Mouse (Mus musculus) gastrocnemius, postnatal 4 days (tissue): ENCODE measurements around the gene Bcl7a. TPM values are rescaled to one million over a fixed set of nuclear protein-coding genes. Genes with fewer than 3 reads are reported as not detected.

Source experiments
- DNase-seq, 2 experiments: peaks; one replicate each; pipeline ENCODE4 v3.0.0; 2021 to 2022; ENCODE audit warnings: low spot score in 2 of 2, mixed read lengths in 2 of 2
- total RNA-seq, 2 experiments: library from RNA; stranded (reverse); gene quantifications; 2 replicates each; pipeline ENCODE4 v1.2.3; 2021

Gene Bcl7a
- total RNA-seq, 2 experiments from 2014 or later, result 33.6 to 37.5 TPM

- no peak for DNase-seq
Observed at GRCm38 (mm10) chr5:123412193-123412592, 68.6 kb downstream of the Bcl7a start.

GRCm38 (mm10) chr5:123413866-123414363, 70.3 kb downstream of the Bcl7a start:
- DNase-seq, result no peak

- DNase-seq, result no peak
Observed at GRCm38 (mm10) chr5:123416149-123416548, 72.5 kb downstream of the Bcl7a start.

- peak in 1 of 2 experiments; percentile 34 for DNase-seq
Observed at GRCm38 (mm10) chr5:123416566-123417518, 73.2 kb downstream of the Bcl7a start.

- no peak for DNase-seq
Observed at GRCm38 (mm10) chr5:123423885-123424284, 80.3 kb downstream of the Bcl7a start.

Other genes with a start within 250 kb of the Bcl7a start
- under 1 TPM; 0.91 to 0.93 TPM for gene Rhof, start 211.1 kb upstream of the Bcl7a start, total RNA-seq
- 10 to 100 TPM; 21.0 to 21.4 TPM for gene Setd1b, start 201.6 kb upstream of the Bcl7a start, total RNA-seq
- 10 to 100 TPM; 28.3 to 32.2 TPM for gene Psmd9, start 174.4 kb upstream of the Bcl7a start, total RNA-seq
- 1 to 10 TPM in 1 of 2 experiments, under 1 TPM in 1; 0.42 to 2.4 TPM for gene Hpd, start 161.1 kb upstream of the Bcl7a start, total RNA-seq
- gene Wdr66, start 91.7 kb upstream of the Bcl7a start, total RNA-seq, result 1 to 10 TPM; 2.4 to 4.2 TPM
- gene Mlxip, start 51.0 kb downstream of the Bcl7a start, total RNA-seq, result 10 to 100 TPM; 48.4 to 49.8 TPM
- gene Lrrc43, start 145.5 kb downstream of the Bcl7a start, total RNA-seq, result not detected
- gene Il31, start 145.7 kb downstream of the Bcl7a start, total RNA-seq, result not detected
- not detected for gene B3gnt4, start 166.6 kb downstream of the Bcl7a start, total RNA-seq
- 10 to 100 TPM; 38.9 to 47.4 TPM for gene Diablo, start 180.3 kb downstream of the Bcl7a start, total RNA-seq
- gene Gm49027, start 181.7 kb downstream of the Bcl7a start, total RNA-seq, result under 1 TPM; 0.74 to 0.93 TPM
- 10 to 100 TPM; 31.5 to 31.9 TPM for gene Vps33a, start 229.2 kb downstream of the Bcl7a start, total RNA-seq